Mouse (Mus musculus) left cerebral cortex, adult 8-10 months (tissue): Measurements from ENCODE around the gene Gm17655. TPM values are rescaled to one million over a fixed set of nuclear protein-coding genes. Genes with fewer than 3 reads are reported as not detected.
"Not testable (repeated sequence)": the region's sequence is repeated elsewhere in the genome, so short reads cannot be mapped to it uniquely, and the experiment has no call there.

Experiments used
- DNase-seq, 2 experiments: peaks; one replicate each; pipeline ENCODE4 v3.0.0; 2022; ENCODE audit warnings: low spot score in 2 of 2
- total RNA-seq, 4 experiments: library from RNA; stranded (reverse); gene quantifications; 2 replicates each; pipeline ENCODE4 v1.2.4; 2022

The Gm17655 gene
- 10 to 100 TPM; 13.0 to 14.4 (median 13.9) TPM for total RNA-seq

DNA sequence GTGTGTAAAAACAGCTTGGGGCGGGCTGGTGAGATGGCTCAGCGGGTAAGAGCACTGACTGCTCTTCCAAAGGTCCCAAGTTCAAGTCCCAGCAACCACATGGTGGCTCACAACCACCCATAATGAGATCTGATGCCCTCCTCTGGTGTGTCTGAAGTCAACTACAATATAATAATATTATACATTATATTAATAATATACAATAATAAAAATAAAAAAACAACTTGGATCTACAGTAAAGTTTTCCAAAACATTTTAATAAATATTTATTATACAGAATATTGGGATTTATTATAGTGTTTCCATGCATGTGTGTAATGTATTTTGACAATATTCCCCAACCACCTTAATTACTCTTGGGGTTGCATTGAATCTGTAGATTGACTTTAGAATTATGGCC, at the start of gene Gm17655:
Gm17655 (minus strand) TSS at position 101 of the 400 bp plus-strand sequence.
- not testable (repeated sequence) for DNase-seq

DNA sequence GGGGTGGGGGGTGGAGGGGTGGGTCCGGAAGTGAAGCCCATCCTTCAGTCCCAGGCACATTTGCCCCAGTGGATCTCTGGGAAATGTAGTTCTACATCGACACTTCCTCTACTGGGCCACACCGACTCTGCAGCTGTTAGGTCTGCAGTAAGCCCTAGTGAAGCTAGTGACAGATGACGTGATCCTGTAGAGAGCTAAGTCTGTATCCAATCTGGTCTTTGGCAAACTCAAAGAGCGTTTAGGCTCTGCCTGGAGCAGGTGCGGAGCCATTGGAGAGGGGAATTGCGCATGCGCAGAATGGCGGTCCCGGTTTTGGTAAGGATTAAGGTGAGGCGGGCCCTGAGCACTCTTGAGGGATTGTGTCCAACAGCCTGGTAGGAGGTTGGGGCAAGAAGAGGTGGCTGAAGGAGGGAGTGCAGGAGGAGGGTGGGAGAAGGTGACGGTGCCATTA, 37.7 kb upstream of the Gm17655 start, which contains the start of gene Zfp605:
Zfp605 (plus strand) TSS at position 102 of the 451 bp plus-strand sequence.
- peak; percentile 93 to 94 for DNase-seq

DNA sequence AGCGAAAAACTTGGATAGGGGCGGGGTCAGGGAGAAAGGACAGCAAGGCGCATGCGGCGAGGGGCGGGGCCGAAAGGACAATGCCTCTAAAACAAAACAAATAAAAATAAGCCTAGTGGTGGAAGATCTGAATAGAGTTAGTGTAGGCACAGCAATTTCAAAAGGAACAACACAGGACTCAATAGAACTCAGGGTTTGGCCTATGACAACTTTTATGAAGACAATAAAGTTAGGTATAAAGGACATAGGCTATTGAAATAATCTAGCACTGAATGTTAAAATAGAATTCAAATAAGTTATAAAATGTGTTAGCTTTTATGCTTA, 36.0 kb upstream of the Gm17655 start:
- DNase-seq, result no peak

DNA sequence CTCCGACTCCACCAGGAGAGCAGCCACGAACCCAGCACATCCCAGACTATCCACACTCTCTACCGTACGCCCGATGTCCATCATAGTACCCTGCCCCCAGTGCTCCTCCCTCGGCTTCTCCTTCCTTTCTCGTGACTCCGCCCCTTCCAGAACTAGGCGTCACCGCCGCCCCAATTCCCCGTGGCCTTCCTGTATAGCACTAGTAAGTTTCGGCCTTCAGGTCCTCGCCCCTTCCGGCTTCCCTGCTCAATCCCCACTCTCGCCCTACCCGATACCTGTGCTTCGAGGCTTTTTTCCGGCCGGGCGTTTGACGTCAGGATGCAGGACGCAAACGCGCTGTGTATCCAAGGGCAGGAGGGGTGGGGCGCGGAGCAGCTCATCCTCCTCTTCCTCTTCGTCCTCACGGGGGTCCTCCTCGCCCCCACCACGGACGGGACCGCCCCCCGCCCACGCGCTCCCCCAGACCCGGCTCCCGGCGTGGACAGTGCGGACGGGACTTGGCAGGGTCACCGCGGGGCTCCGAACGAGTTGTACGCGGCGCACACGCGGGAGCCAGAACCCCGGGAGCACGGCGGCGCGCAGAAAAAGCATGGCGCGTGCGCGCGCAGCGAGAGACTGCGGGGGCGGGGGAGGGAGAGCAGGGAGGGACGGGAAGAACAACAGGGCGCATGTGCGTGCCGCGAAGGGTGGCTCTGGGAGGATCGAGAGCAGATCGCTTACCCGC, 35.4 kb upstream of the Gm17655 start, which contains the start of gene Gtpbp6:
Gtpbp6 (minus strand) TSS at position 617 of the 724 bp plus-strand sequence.
- DNase-seq, result peak; percentile 85 to 96

DNA sequence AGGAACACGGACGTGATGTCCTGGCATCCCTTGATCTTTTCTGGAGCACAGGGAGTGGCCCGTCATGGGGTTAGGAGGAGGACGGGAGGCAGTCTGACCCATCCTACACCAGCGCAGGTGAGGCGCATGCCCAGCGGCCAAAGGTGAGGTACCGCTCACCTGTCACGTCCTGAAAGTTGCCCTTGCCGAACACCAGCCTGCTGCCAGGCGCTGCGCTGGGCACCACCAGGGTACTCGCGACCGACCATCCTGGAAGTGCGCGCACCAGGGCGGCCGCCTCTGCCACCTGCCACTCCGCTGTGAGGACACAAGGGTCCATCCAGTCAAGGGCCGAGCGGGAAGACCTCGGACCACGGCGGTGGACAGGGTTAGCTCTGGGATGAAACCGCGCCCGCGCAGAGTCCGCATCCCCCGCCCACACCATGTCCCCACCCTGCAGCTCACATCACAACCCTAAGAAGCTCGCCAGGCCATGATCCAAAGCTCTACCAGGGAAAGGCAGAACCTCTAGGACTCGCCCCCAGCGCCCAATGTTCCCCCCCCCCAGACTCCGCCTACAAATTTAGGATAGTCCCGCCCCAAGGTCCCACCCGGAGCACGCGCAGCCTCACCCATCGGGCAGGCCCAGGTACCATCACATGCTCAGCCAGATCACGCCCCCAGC, 34.7 kb upstream of the Gm17655 start:
- peak; percentile 22 to 59 for DNase-seq

DNA sequence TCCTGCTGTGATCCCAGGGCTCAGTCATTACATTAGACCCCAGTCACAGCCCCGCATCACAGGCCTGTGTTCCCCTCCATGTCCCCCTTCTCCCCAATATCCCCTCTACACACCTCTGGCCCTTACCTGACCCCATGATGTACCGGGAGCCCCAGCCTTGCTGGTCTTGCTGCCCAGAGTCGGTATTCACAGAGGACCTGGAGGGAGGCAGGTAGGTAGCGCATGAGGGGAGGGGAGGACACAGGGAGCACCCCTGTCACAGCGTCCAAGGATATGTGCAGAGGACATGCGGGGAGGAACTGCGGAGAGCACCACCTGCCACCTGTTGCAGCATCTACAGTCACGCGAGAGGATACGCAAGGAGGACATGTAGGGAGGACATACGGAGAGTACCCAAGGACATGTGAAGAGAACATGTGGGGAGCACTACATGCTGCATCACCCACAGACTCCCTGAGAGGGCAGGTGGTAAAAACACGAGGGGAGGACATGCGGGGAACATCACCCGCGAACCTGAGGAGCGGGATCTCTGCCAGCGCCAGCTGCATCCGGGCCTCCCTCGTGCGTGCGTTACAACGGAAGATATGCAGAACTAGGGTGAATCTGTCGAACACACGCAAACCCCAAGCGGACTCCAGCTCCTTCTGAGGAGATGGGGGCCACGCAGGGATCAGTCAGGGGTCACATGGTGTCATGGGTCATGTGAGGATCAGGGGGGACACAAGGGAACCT, 34.0 kb upstream of the Gm17655 start:
- peak; percentile 17 to 51 for DNase-seq

DNA sequence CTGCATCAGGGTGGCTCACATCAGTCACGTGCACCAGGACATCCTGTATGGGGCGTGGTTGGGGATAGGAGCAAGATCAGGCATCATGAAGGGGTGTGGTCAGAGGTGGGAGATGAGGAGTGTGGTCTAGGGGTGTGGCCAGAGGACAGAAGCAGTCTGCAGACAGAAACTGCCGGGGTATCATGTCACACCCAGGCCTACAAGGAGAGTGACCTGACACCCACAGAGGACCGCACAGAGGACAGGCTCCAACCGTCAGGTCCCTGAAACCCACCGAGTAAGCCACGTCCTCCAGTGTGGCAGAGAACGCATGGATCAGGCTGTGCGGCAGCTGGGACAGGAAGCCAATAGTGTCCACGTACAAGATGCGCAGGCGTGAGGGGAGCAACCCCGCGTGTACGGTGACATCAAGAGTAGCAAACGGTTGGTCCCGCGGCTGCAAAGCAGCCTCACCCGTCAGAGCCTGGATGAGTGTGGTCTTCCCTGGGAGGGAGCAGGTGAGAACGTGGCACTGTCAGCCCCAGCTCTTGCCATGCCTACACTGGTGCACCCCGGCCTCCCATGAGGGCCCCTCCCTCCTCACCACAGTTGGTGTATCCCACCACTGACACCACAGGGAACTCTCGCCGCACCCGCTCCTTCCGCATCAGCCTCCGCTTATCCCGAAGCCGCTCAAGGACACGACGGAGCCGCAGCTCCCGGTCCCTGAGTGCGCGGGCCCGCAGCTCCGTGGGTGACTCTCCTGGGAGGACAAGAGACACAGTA, 32.5 kb upstream of the Gm17655 start:
- DNase-seq, result peak in 1 of 2 experiments; percentile 13

DNA sequence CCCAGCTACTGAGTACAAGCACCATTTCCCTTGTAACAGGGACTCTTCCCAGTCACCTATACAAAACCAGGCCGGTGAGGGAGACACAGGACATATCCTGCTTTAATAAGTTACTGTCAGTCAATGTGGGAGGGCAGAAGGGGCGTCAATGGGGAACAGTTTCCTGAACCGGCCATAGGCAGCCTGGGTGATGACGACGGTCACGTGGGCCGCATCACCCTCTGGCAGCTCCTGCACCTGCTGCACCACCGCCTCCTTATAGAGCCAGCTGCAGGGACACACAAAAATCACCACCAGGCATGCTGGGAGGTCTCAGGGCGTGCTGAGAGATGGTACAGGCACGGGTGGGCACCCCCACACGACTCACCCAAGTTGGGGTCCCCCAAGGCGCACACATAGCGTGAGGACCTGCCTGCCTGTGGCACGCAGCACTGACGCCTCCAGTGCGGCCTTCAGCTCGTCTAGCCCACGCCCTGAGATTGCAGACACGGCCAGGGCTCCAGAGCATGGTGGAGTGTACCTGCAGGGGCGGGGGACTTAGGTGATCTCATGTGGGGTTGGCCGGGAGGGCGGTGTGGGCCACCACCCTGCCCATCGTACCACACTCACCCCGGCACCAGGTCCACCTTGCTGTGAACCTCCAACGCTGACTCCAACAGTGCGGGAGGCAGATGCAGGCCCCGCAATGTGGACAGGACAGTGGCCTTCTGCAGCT, 31.7 kb upstream of the Gm17655 start:
- no peak for DNase-seq

DNA sequence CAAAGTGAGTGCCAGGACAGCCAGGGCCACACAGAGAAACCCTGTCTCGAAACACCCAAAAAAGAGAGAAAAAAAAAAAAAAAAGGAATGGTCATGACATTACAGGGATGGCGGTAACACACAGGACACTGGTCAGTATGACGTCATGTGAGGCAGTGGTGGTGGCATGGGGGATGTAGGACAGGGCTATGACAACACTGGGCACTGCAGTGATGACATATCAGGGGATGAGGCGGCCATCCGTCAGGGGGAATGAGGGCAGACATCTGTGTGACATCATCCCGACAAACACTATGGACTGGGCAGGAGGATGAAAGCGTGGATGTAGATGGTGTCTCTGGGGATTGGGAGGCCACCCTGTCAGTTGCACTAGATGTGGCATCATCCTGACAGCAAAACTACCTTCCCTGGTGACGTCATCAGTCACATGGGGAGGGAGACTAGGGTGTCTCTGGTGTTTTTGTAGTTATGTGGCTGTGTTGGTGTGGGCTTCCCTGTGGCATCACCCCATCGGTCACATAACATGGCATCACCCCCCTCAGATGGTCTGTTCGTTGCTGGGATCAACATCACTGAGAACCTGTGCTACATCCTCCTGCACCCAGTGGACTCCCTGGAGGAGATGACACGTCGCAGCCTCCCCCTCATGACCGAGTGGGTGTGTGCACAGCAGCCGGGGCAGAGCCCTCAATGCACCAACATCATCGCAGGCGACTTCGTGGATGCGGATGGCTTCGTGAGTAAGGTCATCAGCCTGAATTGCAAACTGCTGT, 30.7 kb upstream of the Gm17655 start:
- peak in 1 of 2 experiments; percentile 12 for DNase-seq

DNA sequence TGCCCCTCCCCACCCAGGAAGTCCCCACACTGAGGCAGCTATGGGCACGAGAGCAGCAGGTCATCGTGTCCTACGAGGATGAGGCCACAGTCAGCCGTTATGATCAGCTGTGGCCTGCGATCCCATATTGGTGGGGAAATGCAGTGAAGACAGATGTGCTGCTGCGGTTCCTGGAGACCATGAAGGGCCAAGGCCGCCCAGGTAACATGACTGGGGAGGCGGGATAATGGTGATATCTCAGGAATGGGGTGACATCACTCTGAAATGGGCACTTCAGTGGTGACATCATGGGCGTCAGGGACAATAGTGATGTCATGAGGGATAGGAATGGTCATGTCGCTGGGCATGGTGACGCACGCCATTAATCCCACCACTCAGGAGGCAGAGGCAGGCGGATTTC, 30.1 kb upstream of the Gm17655 start:
- no peak for DNase-seq

DNA sequence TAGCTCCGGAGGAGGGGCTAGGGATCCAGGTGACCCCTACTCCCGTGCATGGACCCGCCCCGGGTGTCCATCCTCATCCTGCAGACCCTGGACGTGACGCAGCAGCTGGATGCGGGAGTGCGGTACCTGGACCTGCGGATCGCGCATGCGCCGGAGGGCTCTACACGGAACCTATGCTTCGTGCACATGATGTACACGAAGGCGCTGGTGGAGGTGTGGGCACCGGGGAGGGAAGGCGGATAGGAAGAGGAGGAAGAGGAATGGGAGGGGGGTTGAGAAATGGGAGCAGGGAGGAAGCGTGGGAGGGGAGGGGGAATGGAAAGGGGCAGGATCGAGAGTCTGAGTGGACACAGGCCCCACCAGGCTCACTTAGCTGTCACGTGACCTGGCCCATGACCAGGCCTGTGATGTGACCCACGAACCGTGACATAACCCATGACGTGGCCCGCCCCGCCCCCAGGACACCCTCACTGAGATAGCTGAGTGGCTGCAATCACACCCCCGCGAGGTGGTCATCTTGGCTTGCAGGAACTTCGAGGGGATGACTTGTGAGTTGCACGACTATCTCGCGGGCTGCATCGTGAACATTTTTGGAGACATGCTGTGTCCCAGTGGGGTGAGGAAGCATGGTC, 29.5 kb upstream of the Gm17655 start:
- DNase-seq, result peak; percentile 67 to 87

DNA sequence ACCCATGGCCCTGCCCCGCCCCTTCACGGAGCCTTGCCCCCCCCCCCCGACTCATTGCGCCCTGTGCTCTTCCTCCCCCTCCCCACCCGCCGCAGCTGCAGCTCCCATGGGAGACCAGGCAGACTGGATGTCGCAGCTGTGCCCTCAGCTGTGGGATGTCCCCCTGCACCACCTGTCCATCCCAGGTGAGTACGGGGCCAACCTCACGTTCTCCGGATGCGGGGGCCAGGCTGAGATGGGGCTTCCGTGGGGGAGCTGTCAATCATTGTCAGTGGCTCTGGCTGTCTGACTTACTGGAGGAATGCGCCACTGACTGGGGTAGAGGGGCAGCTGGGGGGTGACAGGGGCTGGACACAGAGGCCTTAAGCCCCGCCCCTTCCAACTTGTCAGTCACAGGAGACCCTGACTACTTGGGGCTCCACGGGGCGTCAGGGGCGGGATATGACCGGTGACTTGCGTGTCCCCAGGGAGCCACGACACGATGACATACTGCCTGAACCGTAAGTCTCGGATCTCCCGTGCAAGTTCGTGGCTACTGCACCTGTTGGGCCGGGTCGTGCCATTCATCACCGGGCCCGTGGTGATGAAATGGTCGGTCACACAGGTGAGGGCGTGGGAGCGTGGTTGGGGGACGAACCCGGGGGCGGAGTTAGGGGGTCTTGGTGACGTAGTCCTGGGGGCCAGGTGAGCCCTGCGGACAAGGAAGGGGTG, 28.8 kb upstream of the Gm17655 start:
- peak; percentile 26 to 66 for DNase-seq

DNA sequence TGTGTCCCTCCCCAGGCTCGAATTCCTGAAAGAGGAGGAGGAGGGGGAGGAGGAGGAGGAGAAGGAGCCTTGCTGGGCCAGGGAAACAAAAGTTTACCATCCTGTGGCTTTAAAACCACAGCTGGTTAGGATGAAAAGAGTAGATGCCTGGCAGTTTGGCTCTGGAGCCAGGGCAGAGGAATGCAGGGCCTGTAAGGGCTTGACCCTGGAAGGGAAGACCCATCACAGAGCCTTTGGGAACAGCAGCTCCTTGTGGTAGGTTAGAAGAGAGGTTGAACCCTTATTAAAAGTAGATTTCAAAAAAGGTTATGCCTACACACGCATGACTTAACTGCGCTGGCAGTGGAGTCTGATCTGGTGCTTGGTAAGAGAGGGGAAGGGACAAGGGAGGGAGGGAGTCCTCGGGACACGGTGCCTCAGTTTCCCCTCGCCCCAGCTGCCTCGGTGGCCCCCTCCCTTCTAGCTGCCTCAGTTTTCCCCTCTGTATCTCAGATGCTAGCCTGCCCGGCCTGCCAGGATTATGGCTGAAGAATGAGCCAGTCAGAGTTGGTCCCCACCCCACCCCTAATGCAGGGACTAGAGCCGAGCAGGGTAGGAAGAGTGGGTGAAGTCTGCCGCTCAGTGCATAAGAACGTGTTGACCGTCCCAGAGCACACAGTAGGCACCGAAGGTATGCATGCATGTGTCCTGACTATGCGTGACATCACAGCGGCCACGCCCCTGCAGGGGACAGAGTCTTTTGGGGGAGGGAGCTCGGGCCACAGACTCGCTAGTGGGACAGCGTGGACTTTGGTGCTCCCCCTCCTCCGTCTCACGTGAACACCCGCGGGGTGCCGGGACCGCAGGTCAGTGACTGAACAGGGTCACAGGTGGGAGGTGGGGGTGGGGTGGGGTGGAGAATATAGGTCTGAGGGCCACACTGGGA, 27.6 kb upstream of the Gm17655 start, which contains the start of gene Plcxd1:
Plcxd1 (plus strand) TSS at position 314 of the 925 bp plus-strand sequence.
- DNase-seq, result peak in 1 of 2 experiments; percentile 12

DNA sequence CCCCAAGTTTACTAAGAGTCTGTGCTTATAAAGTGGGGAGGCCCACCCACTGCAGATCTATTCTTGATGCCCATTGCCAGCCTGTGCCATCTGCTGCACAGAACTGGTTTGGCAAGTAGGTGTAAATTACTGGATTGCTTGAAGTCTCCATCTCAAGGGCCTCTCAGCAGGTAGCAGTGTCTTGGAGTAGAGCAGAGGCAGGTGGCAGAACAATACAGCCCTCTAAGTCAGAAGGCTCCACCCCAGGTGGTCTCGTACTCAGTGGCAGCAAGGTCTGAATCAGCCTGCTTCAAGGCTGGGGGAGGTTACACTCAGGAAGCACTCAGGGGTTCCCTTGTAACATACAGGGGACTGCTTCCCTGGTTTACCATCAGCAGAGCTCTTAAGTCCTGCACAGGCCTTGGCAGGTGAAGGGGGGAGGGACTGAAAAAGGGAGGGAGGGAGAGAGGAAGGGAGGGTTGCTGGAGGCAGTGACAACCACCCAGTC, 26.7 kb upstream of the Gm17655 start:
- DNase-seq, result peak; percentile 10 to 69

DNA sequence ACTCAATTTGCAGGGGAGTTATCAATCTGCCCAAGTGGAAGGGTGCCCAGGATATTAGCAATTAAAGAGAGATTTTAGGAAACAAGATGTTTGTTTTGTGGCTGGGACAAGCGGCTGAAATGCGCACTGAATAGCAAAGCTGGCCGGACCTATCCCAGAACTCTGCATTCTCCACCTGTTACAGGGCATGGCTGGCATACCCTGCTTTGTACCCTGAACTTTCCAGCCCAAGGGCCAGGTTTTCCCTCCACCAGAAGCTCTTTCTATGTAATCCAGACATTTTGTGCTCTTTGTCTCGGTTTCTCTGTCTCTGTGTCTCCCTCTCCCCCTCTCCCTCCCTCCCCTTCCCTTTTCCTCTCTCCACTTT, 22.5 kb upstream of the Gm17655 start:
- no peak for DNase-seq

DNA sequence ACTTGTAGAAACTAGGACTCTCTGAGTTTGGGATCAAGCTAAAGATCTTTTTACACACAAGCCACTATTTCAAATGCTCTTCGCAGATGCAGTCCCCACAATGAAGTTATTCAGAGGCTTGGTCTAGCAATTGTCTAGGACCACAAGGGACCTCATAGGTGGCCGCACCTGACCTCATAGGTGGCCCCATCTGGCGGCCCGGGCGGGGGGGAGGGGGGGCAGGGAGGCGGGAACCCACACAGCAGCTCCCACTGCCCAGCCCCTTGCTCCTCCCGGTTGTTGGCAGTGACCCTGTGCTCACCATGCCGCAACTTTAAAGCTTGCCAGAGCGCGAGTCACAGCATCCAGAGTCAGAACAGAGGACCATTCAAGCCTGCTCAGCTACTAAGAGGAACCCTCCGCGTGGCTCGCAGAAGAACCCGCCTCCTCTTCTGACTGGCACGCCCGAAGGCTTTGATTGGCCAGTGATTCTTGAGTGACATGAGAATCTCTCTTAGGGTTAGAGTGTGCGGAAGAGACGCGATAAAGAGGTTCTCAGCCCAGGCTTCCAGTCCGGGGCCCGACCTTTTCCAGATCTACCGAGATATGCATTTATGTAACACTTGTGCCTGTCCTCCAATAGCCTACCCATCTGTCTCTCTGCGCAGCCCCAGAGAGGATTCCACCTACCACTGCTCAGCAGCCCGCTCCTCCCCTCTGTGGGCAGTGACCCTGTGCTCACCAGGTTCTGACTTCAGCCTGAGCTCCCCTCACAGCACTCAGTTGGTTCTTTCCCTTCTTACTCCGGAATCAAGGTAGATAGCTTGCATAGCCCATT, 21.9 kb upstream of the Gm17655 start, which contains the start of gene Gm35315:
Gm35315 (minus strand) TSS at position 391 of the 817 bp plus-strand sequence.
- peak; percentile 74 to 90 for DNase-seq
